21 mouse cellular contexts compared by ENCODE assay signal in the genomic region with DNA sequence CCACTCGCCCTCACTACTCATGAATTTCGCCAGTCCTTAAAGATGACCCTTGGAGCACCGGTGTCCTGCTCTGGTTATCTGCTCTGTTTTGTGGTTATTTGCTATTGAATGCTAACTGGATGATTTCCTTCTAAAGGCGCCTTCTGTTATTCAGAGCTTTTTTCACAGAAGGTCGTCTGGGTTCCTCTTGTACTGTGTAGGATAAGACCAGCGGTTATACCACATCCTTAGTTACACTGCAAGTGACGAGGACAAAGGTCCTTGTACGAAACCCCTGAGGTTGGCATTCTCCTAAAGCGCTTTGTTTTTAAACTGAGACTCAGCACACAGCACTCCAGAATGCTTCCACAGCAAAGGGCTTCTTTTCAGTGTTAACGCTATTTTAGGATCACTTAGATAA.
A peak's percentile ranks its signal among the peaks of the same experiment; 100 is the strongest.
DNase-seq lines count a peak whose midpoint lies in the region; ATAC-seq and TF ChIP-seq lines count a peak whose summit lies in the region.
"Had no signal": no experiment of that assay in that cellular context is flagged by ENCODE, and none has a peak within 500 bp of the region (broad histone marks: within the 10 kb centered on the region; RNA-seq: fewer than 3 reads in every experiment).

No protein-coding gene starts in this region.

- H3K9me3 ChIP-seq in heart, embryonic 12.5 days (replicated peaks) = no peaks in the 10 kb centered on the region
- no peaks in the 10 kb centered on the region for H3K9me3 ChIP-seq in megakaryocyte, embryonic 14.5 days
- H3K9me3 ChIP-seq: embryonic facial prominence, embryonic 12.5 days; midbrain, embryonic 12.5 days; stomach, embryonic 15.5 days had no signal

- no peak for DNase-seq in heart, adult 9 months (ENCODE audit: low spot score in 2 of 2)
- DNase-seq in thymus, adult 2 months = no peak
- no peak for DNase-seq in thymus, postnatal 36 days
- DNase-seq in cerebellum, adult 8-10 months = no peak
- no peak for DNase-seq in layer of hippocampus, adult 9-11 months
- DNase-seq: adrenal gland, postnatal 36 days; cerebellum, postnatal 36 days; gastrocnemius, postnatal 10 days; kidney, adult 11 months; kidney, postnatal 25 days; lung, postnatal 14 days; right cerebral cortex, adult 18-20 months; spleen, adult 18-20 months had no signal

- H3K4me2 ChIP-seq in heart, embryonic 12.5 days = no peak overlapping the region
- H3K4me2 ChIP-seq: embryonic facial prominence, embryonic 12.5 days; hindbrain, embryonic 14.5 days; midbrain, embryonic 12.5 days; stomach, embryonic 15.5 days had no signal

- H3K27ac ChIP-seq in heart, embryonic 12.5 days (ENCODE audit: poor library complexity, severe bottlenecking) = peak overlapping the region; percentile 82
- H3K27ac ChIP-seq in thymus, adult 2 months (ENCODE audit: control insufficient read depth, insufficient read depth, low read length) = peak overlapping the region; percentile 42
- H3K27ac ChIP-seq: embryonic facial prominence, embryonic 12.5 days; hindbrain, embryonic 14.5 days; liver, embryonic 14.5 days; midbrain, embryonic 12.5 days; stomach, embryonic 15.5 days had no signal

- peaks cover 52% of the 10 kb centered on the region for H3K4me1 ChIP-seq in heart, embryonic 12.5 days (replicated peaks)
- H3K4me1 ChIP-seq in thymus, adult 2 months (replicated peaks; ENCODE audit: control insufficient read depth, insufficient read depth, low read length) = peaks cover 41% of the 10 kb centered on the region
- H3K4me1 ChIP-seq in megakaryocyte, embryonic 14.5 days = peaks cover 75% of the 10 kb centered on the region
- H3K4me1 ChIP-seq: embryonic facial prominence, embryonic 12.5 days; midbrain, embryonic 12.5 days had no signal

- no peak overlapping the region for H3K4me3 ChIP-seq in heart, embryonic 12.5 days
- no peak overlapping the region for H3K4me3 ChIP-seq in thymus, adult 2 months (ENCODE audit: control insufficient read depth, insufficient read depth, low read length)
- H3K4me3 ChIP-seq in megakaryocyte, embryonic 14.5 days (replicated peaks) = peak overlapping the region; percentile 86
- H3K4me3 ChIP-seq: embryonic facial prominence, embryonic 12.5 days; midbrain, embryonic 12.5 days; stomach, embryonic 15.5 days had no signal

- 48% methylated on average over 10 of the region's 10 CpGs for WGBS in heart, embryonic 12.5 days
- 13% methylated on average over 10 of the region's 10 CpGs for WGBS in thymus, adult 2 months

- no peak for ATAC-seq in heart, embryonic 12.5 days (ENCODE audit: insufficient number of reproducible peaks, low FRiP score)
- ATAC-seq in common myeloid progenitor, adult 5-6 weeks (replicated peaks; ENCODE audit: low read depth, poor library complexity, severe bottlenecking) = peak; percentile 67

- TF ChIP-seq CTCF in thymus, adult 2 months (IDR thresholded peaks at IDR 0.05; ENCODE audit: borderline replicate concordance, control insufficient read depth, extremely low read depth, insufficient read depth, low read length, poor library complexity) = no peak

- H3K9ac ChIP-seq in heart, embryonic 12.5 days = no peak overlapping the region
- H3K9ac ChIP-seq: embryonic facial prominence, embryonic 12.5 days; hindbrain, embryonic 14.5 days; liver, embryonic 14.5 days; midbrain, embryonic 12.5 days; stomach, embryonic 15.5 days had no signal

- TF ChIP-seq POLR2A in thymus, adult 2 months (IDR thresholded peaks at IDR 0.05; ENCODE audit: control insufficient read depth, extremely low read depth, insufficient read depth, low read length, poor library complexity) = no peak

- H3K36me3 ChIP-seq in heart, embryonic 12.5 days = peaks cover 57% of the 10 kb centered on the region
- 0 out of 2 replicates have a peak, but pooled peaks cover 4% of the 10 kb centered on the region for H3K36me3 ChIP-seq in thymus, adult 2 months (ENCODE audit: control insufficient read depth, insufficient read depth, low read length)
- H3K36me3 ChIP-seq in megakaryocyte, embryonic 14.5 days (replicated peaks; ENCODE audit: low read length) = peaks cover 73% of the 10 kb centered on the region

- no peaks in the 10 kb centered on the region for H3K27me3 ChIP-seq in heart, embryonic 12.5 days (replicated peaks)
- H3K27me3 ChIP-seq in thymus, adult 2 months (ENCODE audit: control insufficient read depth, insufficient read depth, low read length) = no peaks in the 10 kb centered on the region
- no peaks in the 10 kb centered on the region for H3K27me3 ChIP-seq in megakaryocyte, embryonic 14.5 days (replicated peaks)
- H3K27me3 ChIP-seq: embryonic facial prominence, embryonic 12.5 days; midbrain, embryonic 12.5 days; stomach, embryonic 15.5 days had no signal
